Mouse (Mus musculus) myocyte (in vitro differentiated cells): ENCODE data around the gene Dlg4. TPM values are rescaled to one million over a fixed set of nuclear protein-coding genes. Genes with fewer than 3 reads are reported as not detected.

ENCODE experiments used
- H3K27me3 ChIP-seq: one replicate; pipeline ENCODE4 v1.6.1; 2011; ENCODE audit not compliant: control insufficient read depth, insufficient read depth, insufficient read length
- H3K36me3 ChIP-seq: one replicate; pipeline ENCODE4 v1.6.1; 2011; ENCODE audit not compliant: control insufficient read depth, insufficient read depth
- H3K4me2 ChIP-seq: one replicate; pipeline ENCODE4 v1.6.1; 2011; ENCODE audit warnings: low read depth, control low read depth
- H3K4me3 ChIP-seq: one replicate; pipeline ENCODE4 v1.5.1; 2011; ENCODE audit warnings: mild to moderate bottlenecking, control low read depth, moderate library complexity
- H3K79me2 ChIP-seq: one replicate; pipeline ENCODE4 v1.6.1; 2011; ENCODE audit not compliant: control insufficient read depth, insufficient read depth
- H3ac ChIP-seq: one replicate; pipeline ENCODE4 v1.6.1; 2011; ENCODE audit not compliant: control insufficient read depth, insufficient read length
- CEBPB ChIP-seq: IDR thresholded peaks from 2 replicates; pipeline ENCODE4 v1.6.1; 2011; ENCODE audit warnings: mild to moderate bottlenecking, moderate library complexity; ENCODE audit not compliant: poor library complexity, insufficient read depth, severe bottlenecking
- E2F4 ChIP-seq: IDR thresholded peaks from one replicate; pipeline ENCODE4 v1.6.1; 2011; ENCODE audit warnings: mild to moderate bottlenecking, control low read depth, moderate library complexity; ENCODE audit not compliant: insufficient read depth
- MAX ChIP-seq: IDR thresholded peaks from one replicate; pipeline ENCODE4 v1.6.1; 2011; ENCODE audit warnings: low read depth, mild to moderate bottlenecking, control low read depth
- MYOD1 ChIP-seq, 3 experiments: IDR thresholded peaks; one replicate each; pipeline ENCODE4 v1.6.1; 2011; ENCODE audit warnings: control low read depth in 2 of 3, low read depth in 2 of 3, mild to moderate bottlenecking in 2 of 3, moderate library complexity in 1 of 3; ENCODE audit not compliant: insufficient read length in 2 of 3, control insufficient read depth in 1 of 3
- MYOG ChIP-seq, 3 experiments: IDR thresholded peaks; one replicate each; pipeline ENCODE4 v1.6.1; 2011; ENCODE audit warnings: control low read depth in 2 of 3, low read depth in 2 of 3, mild to moderate bottlenecking in 2 of 3; ENCODE audit not compliant: insufficient read length in 2 of 3, control insufficient read depth in 1 of 3, insufficient read depth in 1 of 3
- POLR2A ChIP-seq: IDR thresholded peaks from one replicate; pipeline ENCODE4 v1.6.1; 2011; ENCODE audit warnings: low read depth, mild to moderate bottlenecking, control low read depth, moderate library complexity; ENCODE audit not compliant: insufficient read length
- POLR2AphosphoS2 ChIP-seq: IDR thresholded peaks from one replicate; pipeline ENCODE4 v1.6.1; 2011; ENCODE audit warnings: low read depth, control low read depth; ENCODE audit not compliant: insufficient read length
- REST ChIP-seq: IDR thresholded peaks from one replicate; pipeline ENCODE4 v1.6.1; 2011; ENCODE audit warnings: mild to moderate bottlenecking, control low read depth, moderate library complexity; ENCODE audit not compliant: insufficient read depth, insufficient read length
- SRF ChIP-seq: IDR thresholded peaks from one replicate; pipeline ENCODE4 v1.6.1; 2011; ENCODE audit warnings: low read depth; ENCODE audit not compliant: control insufficient read depth, insufficient read length
- TCF12 ChIP-seq: IDR thresholded peaks from one replicate; pipeline ENCODE4 v1.6.1; 2011; ENCODE audit warnings: mild to moderate bottlenecking, control low read depth; ENCODE audit not compliant: poor library complexity, insufficient read depth, severe bottlenecking
- TCF3 ChIP-seq: IDR thresholded peaks from one replicate; pipeline ENCODE4 v1.6.1; 2011; ENCODE audit warnings: low read depth, control low read depth; ENCODE audit not compliant: insufficient read length
- USF1 ChIP-seq: IDR thresholded peaks from one replicate; pipeline ENCODE4 v1.6.1; 2011; ENCODE audit warnings: low read depth, mild to moderate bottlenecking, control low read depth, moderate library complexity
- polyA plus RNA-seq: library from polyadenylated mRNA; unstranded; fragments of >200 nt; fragmentation: generic; extraction: Trizol; gene quantifications from one replicate; pipeline ENCODE4 v1.2.1, GENCODE M21; 2012; ENCODE audit warnings: missing spikeins

Gene Dlg4
- polyA plus RNA-seq, 1 experiment: 26.8 TPM

DNA sequence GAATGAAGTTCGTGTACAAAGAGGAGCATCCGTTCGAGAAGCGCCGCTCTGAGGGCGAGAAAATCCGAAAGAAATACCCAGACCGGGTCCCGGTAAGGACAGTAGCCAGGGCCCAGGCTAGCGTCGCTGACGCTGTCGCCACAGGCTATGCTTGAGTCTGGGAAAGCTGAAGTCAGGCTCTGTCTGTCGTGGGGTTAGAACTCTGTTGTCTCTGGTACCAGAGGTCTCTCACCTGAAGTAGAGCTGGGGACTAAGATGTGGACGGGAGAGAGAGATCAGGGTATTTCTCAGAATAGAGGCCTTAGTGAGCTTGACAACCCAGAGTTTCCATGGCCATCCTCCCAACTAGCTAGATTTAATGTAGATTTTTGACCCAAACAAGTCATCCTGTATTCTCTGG lies 25.0 kb upstream of the Dlg4 start:
- H3ac ChIP-seq: peak overlapping the region; percentile 70
- peaks cover 43% of the 10 kb centered on the region for H3K79me2 ChIP-seq
- peak overlapping the region; percentile 80 for H3K4me2 ChIP-seq
- H3K4me3 ChIP-seq: peak overlapping the region; percentile 61
- no peaks in the 10 kb centered on the region for H3K27me3 ChIP-seq
- TF ChIP-seq CEBPB: no peak
- TF ChIP-seq MYOG (IDR thresholded peaks at IDR 0.05; ENCODE audit: control insufficient read depth in 1 of 3, insufficient read depth in 1 of 3, insufficient read length in 2 of 3, low read depth in 2 of 3): no peak
- no peak for TF ChIP-seq SRF
- TF ChIP-seq REST: no peak
- TF ChIP-seq POLR2A: no peak
- TF ChIP-seq MYOD1 (IDR thresholded peaks at IDR 0.05; ENCODE audit: control insufficient read depth in 1 of 3, insufficient read length in 2 of 3, low read depth in 2 of 3): no peak
- H3K36me3 ChIP-seq: peaks cover 33% of the 10 kb centered on the region

DNA sequence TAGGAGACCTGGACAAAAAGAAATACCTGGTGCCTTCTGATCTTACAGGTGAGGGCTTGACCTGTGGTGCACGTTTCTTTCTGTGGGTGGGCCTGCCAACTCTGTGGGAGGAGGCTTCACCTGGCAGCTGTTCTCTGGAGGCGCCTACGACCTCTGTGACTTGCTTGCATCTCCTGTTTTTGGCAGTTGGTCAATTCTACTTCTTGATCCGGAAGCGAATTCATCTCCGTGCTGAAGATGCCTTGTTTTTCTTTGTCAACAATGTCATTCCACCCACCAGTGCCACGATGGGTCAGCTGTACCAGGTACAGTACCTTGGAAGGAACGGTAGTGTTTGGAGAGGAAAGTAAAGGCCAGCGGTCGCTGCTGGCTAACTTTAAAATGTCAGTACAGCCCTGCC lies 24.3 kb upstream of the Dlg4 start:
- peak overlapping the region; percentile 61 for H3K4me3 ChIP-seq
- H3K4me2 ChIP-seq: peak overlapping the region; percentile 80
- TF ChIP-seq MAX: no peak
- TF ChIP-seq SRF: no peak
- TF ChIP-seq USF1: no peak
- TF ChIP-seq REST: no peak
- no peak for TF ChIP-seq CEBPB
- no peak for TF ChIP-seq MYOG (IDR thresholded peaks at IDR 0.05; ENCODE audit: control insufficient read depth in 1 of 3, insufficient read depth in 1 of 3, insufficient read length in 2 of 3, low read depth in 2 of 3)
- TF ChIP-seq POLR2AphosphoS2: no peak
- no peak for TF ChIP-seq E2F4
- TF ChIP-seq MYOD1 (IDR thresholded peaks at IDR 0.05; ENCODE audit: control insufficient read depth in 1 of 3, insufficient read length in 2 of 3, low read depth in 2 of 3): no peak
- TF ChIP-seq TCF3: no peak
- H3K27me3 ChIP-seq: no peaks in the 10 kb centered on the region
- H3K36me3 ChIP-seq: peaks cover 33% of the 10 kb centered on the region
- H3ac ChIP-seq: peak overlapping the region; percentile 70
- H3K79me2 ChIP-seq: peaks cover 44% of the 10 kb centered on the region

DNA sequence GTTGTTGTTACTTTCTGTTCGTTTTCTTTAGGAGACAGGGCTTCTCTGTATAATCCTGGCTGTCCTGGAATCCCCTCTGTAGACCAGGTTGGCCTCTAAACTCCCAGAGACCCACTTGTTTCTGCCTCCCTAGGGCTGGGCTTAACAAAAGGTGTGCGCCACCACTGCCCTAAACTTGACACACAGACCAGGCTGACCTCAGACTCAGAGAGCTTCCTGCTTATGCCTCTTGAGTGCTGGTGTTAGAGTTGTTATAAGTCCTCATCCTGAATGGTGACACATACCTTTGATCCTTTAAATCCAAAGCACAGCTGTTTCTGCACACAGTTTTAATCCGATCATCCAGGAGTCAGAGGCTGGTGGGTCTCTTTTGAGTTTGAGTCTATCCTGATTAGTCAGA lies 23.8 kb upstream of the Dlg4 start:
- TF ChIP-seq USF1: no peak
- TF ChIP-seq TCF3: no peak
- no peak for TF ChIP-seq CEBPB
- no peak for TF ChIP-seq SRF
- no peak for TF ChIP-seq TCF12
- TF ChIP-seq POLR2AphosphoS2: no peak
- no peak for TF ChIP-seq MYOG (IDR thresholded peaks at IDR 0.05; ENCODE audit: control insufficient read depth in 1 of 3, insufficient read depth in 1 of 3, insufficient read length in 2 of 3, low read depth in 2 of 3)
- TF ChIP-seq MAX: no peak
- no peak for TF ChIP-seq E2F4
- TF ChIP-seq REST: no peak
- TF ChIP-seq POLR2A: no peak
- TF ChIP-seq MYOD1 (IDR thresholded peaks at IDR 0.05; ENCODE audit: control insufficient read depth in 1 of 3, insufficient read length in 2 of 3, low read depth in 2 of 3): no peak
- Histone ChIP-seq H3K79me2 (peaks cover 49% of the 10 kb centered on the region), H3K4me2 (peak overlapping the region; percentile 80), H3K36me3 (peaks cover 33% of the 10 kb centered on the region), H3K4me3 (peak overlapping the region; percentile 61), H3K27me3 (no peaks in the 10 kb centered on the region), H3ac (peak overlapping the region; percentile 70)

GRCm38 (mm10) chr11:69994401-69995090 lies 22.2 kb upstream of the Dlg4 start:
- Histone ChIP-seq H3K36me3 (peaks cover 32% of the 10 kb centered on the region), H3K4me3 (peak overlapping the region; percentile 100), H3K4me2 (peak overlapping the region; percentile 66)

More at GRCm38 (mm10) chr11:69994401-69995090, 22.2 kb upstream of the Dlg4 start:
- no peak overlapping the region for H3ac ChIP-seq
- TF ChIP-seq SRF (no peak), USF1 (no peak), TCF3 (no peak), REST (no peak), CEBPB (no peak), MYOG (IDR thresholded peaks at IDR 0.05; ENCODE audit: control insufficient read depth in 1 of 3, insufficient read depth in 1 of 3, insufficient read length in 2 of 3, low read depth in 2 of 3) (no peak), MYOD1 (IDR thresholded peaks at IDR 0.05; ENCODE audit: control insufficient read depth in 1 of 3, insufficient read length in 2 of 3, low read depth in 2 of 3) (no peak), E2F4 (no peak), POLR2AphosphoS2 (no peak)
- peaks cover 55% of the 10 kb centered on the region for H3K79me2 ChIP-seq
- no peaks in the 10 kb centered on the region for H3K27me3 ChIP-seq
